Mouse (Mus musculus): Measurements from ENCODE around the gene Il1r2. TPM values are rescaled to one million over a fixed set of nuclear protein-coding genes. Genes with fewer than 3 reads are reported as not detected.

Il1r2 gene
- polyA plus RNA-seq, 1 experiment from 2014 or later, result 2.0 TPM

GRCm38 (mm10) chr1:40156096-40156495 lies 82.2 kb downstream of the Il1r2 start:
- no peaks in the 10 kb centered on the region for H3K9me3 ChIP-seq (ENCODE audit: control insufficient read depth, low read length)
- ATAC-seq, result no peak
- no peak overlapping the region for H3K4me3 ChIP-seq (ENCODE audit: low read length)
- H3K4me2 ChIP-seq (ENCODE audit: low read depth, low read length), result no peak overlapping the region
- H3K27me3 ChIP-seq (replicated peaks; ENCODE audit: control insufficient read depth, insufficient read depth, low read length), result no peaks in the 10 kb centered on the region
- no peaks in the 10 kb centered on the region for H3K36me3 ChIP-seq (ENCODE audit: control insufficient read depth, insufficient read depth, low read length)
- WGBS, result 79% methylated on average over 6 of the region's 6 CpGs
- H3K27ac ChIP-seq (ENCODE audit: low read length), result no peak overlapping the region
- no peaks in the 10 kb centered on the region for H3K4me1 ChIP-seq (ENCODE audit: control insufficient read depth, insufficient read depth, low read length)
- H3K9ac ChIP-seq (ENCODE audit: low read depth, low read length), result no peak overlapping the region

GRCm38 (mm10) chr1:40163329-40163917 lies 89.5 kb downstream of the Il1r2 start:
- Histone ChIP-seq H3K27ac (ENCODE audit: low read length) (no peak overlapping the region), H3K4me2 (ENCODE audit: low read depth, low read length) (no peak overlapping the region), H3K9ac (ENCODE audit: low read depth, low read length) (no peak overlapping the region), H3K36me3 (ENCODE audit: control insufficient read depth, insufficient read depth, low read length) (no peaks in the 10 kb centered on the region), H3K4me3 (ENCODE audit: low read length) (no peak overlapping the region), H3K9me3 (ENCODE audit: control insufficient read depth, low read length) (no peaks in the 10 kb centered on the region), H3K4me1 (ENCODE audit: control insufficient read depth, insufficient read depth, low read length) (no peaks in the 10 kb centered on the region), H3K27me3 (replicated peaks; ENCODE audit: control insufficient read depth, insufficient read depth, low read length) (no peaks in the 10 kb centered on the region)
- ATAC-seq, result no peak
- 84% methylated on average over 4 of the region's 4 CpGs for WGBS

GRCm38 (mm10) chr1:40164331-40164730 lies 90.5 kb downstream of the Il1r2 start:
- H3K9me3 ChIP-seq (ENCODE audit: control insufficient read depth, low read length), result no peaks in the 10 kb centered on the region
- WGBS, result 82% methylated on average over 4 of the region's 4 CpGs
- no peaks in the 10 kb centered on the region for H3K4me1 ChIP-seq (ENCODE audit: control insufficient read depth, insufficient read depth, low read length)
- no peak overlapping the region for H3K9ac ChIP-seq (ENCODE audit: low read depth, low read length)
- no peak overlapping the region for H3K4me3 ChIP-seq (ENCODE audit: low read length)
- H3K27me3 ChIP-seq (replicated peaks; ENCODE audit: control insufficient read depth, insufficient read depth, low read length), result no peaks in the 10 kb centered on the region
- H3K36me3 ChIP-seq (ENCODE audit: control insufficient read depth, insufficient read depth, low read length), result no peaks in the 10 kb centered on the region
- H3K27ac ChIP-seq (ENCODE audit: low read length), result no peak overlapping the region
- no peak for ATAC-seq
- no peak overlapping the region for H3K4me2 ChIP-seq (ENCODE audit: low read depth, low read length)

GRCm38 (mm10) chr1:40167585-40167984 lies 93.7 kb downstream of the Il1r2 start:
- H3K9ac ChIP-seq (ENCODE audit: low read depth, low read length), result no peak overlapping the region
- no peak overlapping the region for H3K4me2 ChIP-seq (ENCODE audit: low read depth, low read length)
- no peak overlapping the region for H3K27ac ChIP-seq (ENCODE audit: low read length)
- H3K9me3 ChIP-seq (ENCODE audit: control insufficient read depth, low read length), result no peaks in the 10 kb centered on the region
- H3K27me3 ChIP-seq (replicated peaks; ENCODE audit: control insufficient read depth, insufficient read depth, low read length), result no peaks in the 10 kb centered on the region
- no peak overlapping the region for H3K4me3 ChIP-seq (ENCODE audit: low read length)
- H3K4me1 ChIP-seq (ENCODE audit: control insufficient read depth, insufficient read depth, low read length), result no peaks in the 10 kb centered on the region
- WGBS, result 62% methylated on average over 8 of the region's 8 CpGs
- ATAC-seq, result no peak
- no peaks in the 10 kb centered on the region for H3K36me3 ChIP-seq (ENCODE audit: control insufficient read depth, insufficient read depth, low read length)

- no peak overlapping the region for H3K9ac ChIP-seq (ENCODE audit: low read depth, low read length)
- H3K4me1 ChIP-seq (ENCODE audit: control insufficient read depth, insufficient read depth, low read length), result no peaks in the 10 kb centered on the region
- H3K4me2 ChIP-seq (ENCODE audit: low read depth, low read length), result no peak overlapping the region
- 0 out of 2 replicates have a peak, but pooled peaks have one; percentile 56 for ATAC-seq
- H3K27me3 ChIP-seq (replicated peaks; ENCODE audit: control insufficient read depth, insufficient read depth, low read length), result no peaks in the 10 kb centered on the region
- no peak overlapping the region for H3K4me3 ChIP-seq (ENCODE audit: low read length)
- H3K9me3 ChIP-seq (ENCODE audit: control insufficient read depth, low read length), result no peaks in the 10 kb centered on the region
- WGBS, result 51% methylated on average over 5 of the region's 5 CpGs
- no peaks in the 10 kb centered on the region for H3K36me3 ChIP-seq (ENCODE audit: control insufficient read depth, insufficient read depth, low read length)
- H3K27ac ChIP-seq (ENCODE audit: low read length), result no peak overlapping the region
These were observed 98.0 kb downstream of the Il1r2 start for GRCm38 (mm10) chr1:40171878-40172277.

DNA sequence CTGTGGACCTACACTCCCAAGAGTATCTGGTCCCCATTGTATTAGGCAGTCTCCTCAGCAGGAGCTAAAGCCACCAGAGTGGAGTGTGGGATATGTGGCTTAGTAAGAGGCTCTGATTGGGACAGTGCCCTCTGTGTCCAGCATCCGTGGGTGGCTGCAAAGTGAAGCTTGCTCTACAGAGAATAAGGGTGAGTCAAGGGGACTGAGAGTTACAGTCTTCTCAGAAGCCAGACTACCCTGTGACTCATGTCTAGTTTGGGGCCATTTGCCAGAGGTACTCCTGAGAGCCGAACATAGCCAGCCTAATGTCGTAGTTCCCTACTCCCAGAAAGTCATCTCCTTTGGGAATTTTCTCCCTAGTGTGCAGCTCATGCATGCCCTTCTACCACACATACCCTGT lies 100.3 kb downstream of the Il1r2 start:
- no peak overlapping the region for H3K9ac ChIP-seq (ENCODE audit: low read depth, low read length)
- H3K4me3 ChIP-seq (ENCODE audit: low read length), result no peak overlapping the region
- no peaks in the 10 kb centered on the region for H3K36me3 ChIP-seq (ENCODE audit: control insufficient read depth, insufficient read depth, low read length)
- no peaks in the 10 kb centered on the region for H3K4me1 ChIP-seq (ENCODE audit: control insufficient read depth, insufficient read depth, low read length)
- no peak overlapping the region for H3K27ac ChIP-seq (ENCODE audit: low read length)
- 76% methylated on average over 3 of the region's 3 CpGs for WGBS
- H3K4me2 ChIP-seq (ENCODE audit: low read depth, low read length), result no peak overlapping the region
- ATAC-seq, result no peak
- no peaks in the 10 kb centered on the region for H3K27me3 ChIP-seq (replicated peaks; ENCODE audit: control insufficient read depth, insufficient read depth, low read length)
- H3K9me3 ChIP-seq (ENCODE audit: control insufficient read depth, low read length), result no peaks in the 10 kb centered on the region

Other genes starting within 250 kb of the Il1r2 start
- gene Map4k4, start 173.2 kb upstream of the Il1r2 start, polyA plus RNA-seq (2015; fragmentation: Nextera tagmentation; extraction: Ambion mirVana), result 10.1 TPM in 2 replicates
- 5.0 and 5.4 TPM in 2 replicates for gene Il1r1, start 151.0 kb downstream of the Il1r2 start, polyA plus RNA-seq (2015; fragmentation: Nextera tagmentation; extraction: Ambion mirVana)

All from intestine, embryonic 16.5 days (tissue).